Mouse (Mus musculus): ENCODE data around the gene Tmem239. TPM values are rescaled to one million over a fixed set of nuclear protein-coding genes. Genes with fewer than 3 reads are reported as not detected.
"Not testable (repeated sequence)": the region's sequence is repeated elsewhere in the genome, so short reads cannot be mapped to it uniquely, and the experiment has no call there.

Tmem239 gene
- polyA plus RNA-seq (2017; shearing (Covaris generic)): not detected

DNA sequence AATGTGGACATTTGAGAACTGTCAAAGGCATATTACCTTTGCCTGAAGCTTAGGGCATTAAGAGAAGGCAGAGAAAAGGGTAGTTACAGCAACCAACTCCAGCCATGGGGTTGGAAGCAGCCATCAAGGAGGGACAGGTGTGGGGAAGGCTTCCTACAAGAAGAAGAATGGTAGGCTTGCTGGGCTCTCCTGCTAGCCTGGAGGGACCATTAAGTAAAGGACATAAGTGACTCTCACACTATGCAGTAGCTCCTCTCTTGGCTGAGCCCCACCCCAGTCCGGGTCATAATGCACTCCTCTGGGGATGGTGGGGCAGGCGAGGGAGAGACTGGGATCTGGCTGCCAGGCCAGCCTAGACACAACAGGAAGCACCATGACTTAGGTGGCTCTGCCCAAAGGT is at the start of gene Tmem239:
Gene Tmem239 (plus strand): TSS at position 301 of the 400 bp plus-strand sequence.
- ATAC-seq: no peak

- no peak for ATAC-seq
These were observed 48.7 kb upstream of the Tmem239 start for GRCm38 (mm10) chr2:130357551-130357950.

DNA sequence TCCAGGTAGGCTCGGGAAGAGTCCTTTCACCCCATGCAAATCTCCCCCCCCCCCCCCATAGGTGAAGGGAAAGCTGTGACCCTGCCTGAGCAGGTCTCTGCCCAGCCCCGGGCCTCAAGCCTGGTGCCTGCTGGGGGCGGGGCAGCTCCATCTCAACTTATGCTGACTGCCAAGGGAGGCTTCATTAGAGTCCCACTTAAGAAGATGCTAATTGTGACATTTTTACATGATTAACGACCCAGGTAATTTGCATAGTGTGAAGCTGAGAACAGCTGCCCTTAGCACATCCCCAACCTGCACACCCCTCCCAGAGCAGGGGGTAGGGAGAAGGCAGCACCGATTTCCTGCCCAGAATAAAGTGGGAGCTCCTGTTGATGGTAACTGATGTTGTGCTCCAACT is 47.4 kb upstream of the Tmem239 start:
- no peak for ATAC-seq

DNA sequence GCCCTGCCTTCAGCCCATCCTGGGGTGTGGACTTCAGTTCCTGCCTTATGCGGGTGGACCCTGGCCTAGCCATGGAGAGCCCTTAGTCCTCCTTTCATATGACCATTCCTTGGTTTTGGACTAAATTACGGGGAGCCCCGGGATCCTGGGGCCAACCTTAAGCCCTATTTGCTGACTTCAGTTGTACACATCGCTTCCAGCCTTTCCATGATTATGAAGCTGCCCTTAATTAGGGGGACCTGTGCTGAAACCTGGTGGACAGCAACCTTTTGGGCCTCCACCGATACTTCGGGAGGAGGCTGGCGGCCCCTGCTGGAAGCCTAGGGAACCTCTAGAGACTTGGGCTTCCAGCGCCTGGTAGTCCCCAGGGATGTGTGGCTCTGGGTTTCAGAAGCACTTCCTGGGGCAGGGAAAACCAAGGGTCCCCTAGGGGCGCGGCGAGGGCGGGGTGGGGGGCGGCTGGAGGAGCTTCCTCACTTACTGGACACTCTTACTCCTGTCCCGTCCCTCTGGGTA is 43.7 kb upstream of the Tmem239 start:
- ATAC-seq: no peak

GRCm38 (mm10) chr2:130365211-130366094 is 40.8 kb upstream of the Tmem239 start:
- no peak for ATAC-seq

DNA sequence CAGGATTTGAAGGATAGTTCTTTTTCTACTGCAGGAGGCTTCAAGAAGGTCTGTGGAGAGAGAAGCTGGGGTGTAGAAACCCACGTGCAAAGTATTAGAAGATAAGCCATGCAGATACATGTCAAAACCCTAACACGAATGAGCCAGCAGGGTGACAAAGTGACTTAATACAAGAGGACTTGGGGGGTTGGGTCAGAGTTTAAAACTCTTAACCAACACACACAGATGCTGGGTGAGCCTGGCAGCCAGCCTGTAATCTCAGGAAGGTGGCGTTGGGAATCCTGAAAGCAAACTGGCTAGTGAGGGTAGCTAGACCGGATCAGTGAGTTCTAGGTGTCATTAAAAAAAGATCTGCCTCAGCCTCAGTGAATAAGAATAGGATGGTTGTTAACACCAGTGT is 38.9 kb upstream of the Tmem239 start:
- ATAC-seq: no peak

DNA sequence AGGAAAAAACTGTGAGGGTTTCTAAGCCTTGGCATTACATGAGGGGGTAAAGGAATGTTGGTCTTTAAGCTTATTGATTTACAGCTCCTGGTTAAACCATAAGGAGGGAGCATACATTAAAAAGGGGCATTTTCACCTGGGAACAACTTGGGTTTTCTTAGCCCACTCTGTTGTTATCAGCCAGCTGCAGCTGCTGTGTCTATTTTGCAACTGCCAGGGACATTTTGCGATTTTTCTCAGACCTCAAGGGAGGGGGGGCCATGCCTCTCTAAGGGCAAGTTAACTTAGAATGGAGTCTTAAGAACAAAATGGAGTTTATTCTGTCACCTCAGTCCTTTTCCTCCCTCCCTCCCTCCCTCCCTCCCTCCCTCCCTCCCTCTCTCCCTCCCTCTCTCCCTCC is 33.3 kb upstream of the Tmem239 start:
- not testable (repeated sequence) for ATAC-seq

GRCm38 (mm10) chr2:130374951-130375350 is 31.3 kb upstream of the Tmem239 start:
- ATAC-seq: no peak

DNA sequence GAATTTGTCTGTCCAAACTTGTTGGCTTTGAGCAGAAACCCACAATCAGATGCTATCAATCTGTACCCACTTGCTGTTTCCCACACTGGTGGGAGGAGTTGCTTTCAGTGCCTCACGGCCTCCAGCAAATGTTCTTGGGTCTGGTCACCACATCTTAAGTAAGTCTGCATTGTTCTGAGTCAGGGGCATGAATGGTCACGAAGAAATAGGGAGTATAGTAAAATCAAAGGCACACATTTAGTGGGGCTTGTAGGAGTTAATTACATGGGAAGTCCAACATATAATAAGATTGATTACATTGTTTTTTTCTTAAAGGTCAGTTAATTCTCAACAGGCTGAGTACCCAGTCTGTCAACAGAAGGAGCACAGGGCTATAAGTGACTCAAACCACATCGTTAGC is 23.1 kb upstream of the Tmem239 start:
- no peak for ATAC-seq

GRCm38 (mm10) chr2:130383895-130384294 is 22.4 kb upstream of the Tmem239 start:
- ATAC-seq: no peak

GRCm38 (mm10) chr2:130386212-130386611 is 20.1 kb upstream of the Tmem239 start:
- ATAC-seq: no peak

DNA sequence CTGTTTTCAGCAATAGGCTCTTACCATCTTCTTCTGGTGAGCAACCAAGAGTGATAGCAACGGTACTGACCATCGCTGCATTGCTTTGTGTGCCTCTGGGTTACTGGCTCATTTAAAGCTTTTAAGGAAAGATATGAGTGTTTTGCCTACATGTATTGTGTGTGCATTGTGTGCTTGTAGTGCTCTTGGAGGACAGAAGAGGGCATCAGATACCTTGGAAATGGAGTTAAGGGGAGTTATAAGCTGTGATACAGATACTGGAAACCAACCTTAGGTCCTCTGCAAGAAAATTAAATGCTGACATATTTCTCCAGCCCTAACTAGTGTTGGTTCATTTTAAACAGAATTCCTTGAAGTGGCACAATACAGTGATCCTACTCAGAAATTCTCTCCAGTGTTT is 17.5 kb upstream of the Tmem239 start:
- ATAC-seq: no peak

DNA sequence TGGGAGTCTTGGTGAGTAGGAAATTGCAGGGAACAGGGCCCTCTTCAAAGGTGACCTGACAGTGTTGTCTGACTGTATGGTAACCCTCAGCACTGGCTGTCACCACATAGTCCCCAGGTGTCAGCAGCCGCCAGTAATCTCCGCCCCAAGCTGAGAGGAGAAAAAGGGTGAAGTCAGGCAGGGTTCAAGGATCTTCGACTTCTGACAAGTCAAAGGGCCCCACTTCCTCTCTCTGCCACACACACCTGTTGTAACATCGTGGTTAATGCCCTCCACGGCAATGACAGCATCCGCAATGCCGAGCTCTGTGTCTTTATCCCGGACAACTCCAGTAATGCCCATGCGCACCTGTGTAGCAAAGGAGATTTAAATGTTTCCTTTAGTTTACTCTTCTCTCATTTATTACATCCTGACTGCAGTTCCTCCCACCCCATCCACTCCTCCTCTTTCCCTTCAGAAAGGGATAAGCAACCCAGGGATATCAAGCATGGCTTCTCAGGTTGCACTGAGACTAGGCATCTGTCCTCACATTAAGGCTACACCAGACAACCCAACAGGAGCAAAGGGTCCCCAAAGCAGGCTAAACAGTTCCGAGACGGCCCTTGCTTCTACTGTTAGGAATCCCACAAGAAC is 15.2 kb upstream of the Tmem239 start:
- no peak for ATAC-seq

- ATAC-seq: no peak
These were observed 13.4 kb upstream of the Tmem239 start for GRCm38 (mm10) chr2:130392836-130393235.

DNA sequence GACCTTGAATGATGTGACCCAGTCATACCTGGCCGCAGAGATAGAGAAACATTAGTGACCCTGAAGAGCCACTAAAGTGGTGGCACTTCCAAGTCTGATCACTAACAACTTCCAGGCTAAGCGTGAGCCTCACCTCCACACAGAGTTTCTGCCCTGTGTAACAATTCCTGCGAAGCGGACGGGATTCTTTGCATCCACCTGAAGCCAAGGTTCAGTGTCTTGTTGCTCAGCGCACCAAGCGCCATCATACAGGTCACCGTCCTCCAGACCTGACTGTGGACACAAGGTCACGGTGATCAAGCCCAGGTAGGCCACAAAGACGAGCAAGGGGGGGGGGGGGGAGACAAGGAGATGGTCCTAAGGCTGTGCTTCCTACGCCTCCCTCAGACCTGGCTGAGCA is 10.6 kb upstream of the Tmem239 start:
- no peak for ATAC-seq

DNA sequence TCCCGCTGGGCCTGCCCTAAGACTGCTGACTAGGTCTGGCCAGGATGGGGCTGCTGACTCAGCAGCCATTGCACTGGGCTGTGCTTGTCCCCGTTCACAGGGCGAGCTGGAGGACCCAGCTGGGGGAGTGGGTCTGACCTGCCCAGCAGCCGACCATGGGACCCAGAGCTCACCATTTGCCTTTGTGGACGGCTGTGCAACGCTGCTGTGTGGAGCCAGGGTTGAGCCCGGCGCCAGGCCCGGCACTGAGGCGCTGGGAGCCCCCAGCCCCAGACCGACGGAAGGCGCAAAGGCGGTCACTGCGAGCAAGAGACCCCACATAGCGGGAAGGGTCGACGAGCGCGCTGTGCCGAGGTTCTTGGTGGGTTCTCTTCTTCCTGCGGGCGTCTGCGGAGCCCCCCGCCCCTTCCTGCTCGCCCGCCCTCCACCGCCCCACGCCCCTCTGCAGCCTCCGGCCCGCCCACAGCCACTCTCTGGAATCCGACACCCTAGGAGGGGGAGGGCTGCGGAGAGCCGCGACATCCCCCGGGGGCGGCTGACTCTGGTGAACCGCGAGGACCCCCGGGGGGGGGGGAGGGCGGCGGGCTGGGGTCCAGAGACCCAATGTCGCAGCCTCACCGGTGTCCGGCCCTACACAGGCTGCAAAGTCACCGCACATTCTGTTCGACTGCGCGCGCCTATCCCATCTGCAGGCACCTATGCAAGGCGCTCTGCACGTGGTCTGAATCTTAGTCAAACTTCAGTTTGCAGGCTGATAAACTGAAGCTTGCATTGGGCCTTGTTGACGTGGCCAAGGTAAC is 8.9 kb upstream of the Tmem239 start, which contains the start of gene Cpxm1:
Gene Cpxm1 (minus strand): TSS at position 389 of the 800 bp plus-strand sequence.
- ATAC-seq: no peak

- no peak for ATAC-seq
These were observed 8.2 kb upstream of the Tmem239 start for GRCm38 (mm10) chr2:130398091-130398490.

GRCm38 (mm10) chr2:130400046-130400445 is 6.2 kb upstream of the Tmem239 start:
- no peak for ATAC-seq

- ATAC-seq: no peak
These were observed 4.4 kb upstream of the Tmem239 start for GRCm38 (mm10) chr2:130401891-130402290.

- ATAC-seq: no peak
These were observed 1.3 kb upstream of the Tmem239 start, which contains the start of the genes Gm28372 and 1700020A23Rik for GRCm38 (mm10) chr2:130404939-130405338. Gm28372 (plus strand) TSS chr2:130405239. 1700020A23Rik (plus strand) TSS chr2:130405259.

DNA sequence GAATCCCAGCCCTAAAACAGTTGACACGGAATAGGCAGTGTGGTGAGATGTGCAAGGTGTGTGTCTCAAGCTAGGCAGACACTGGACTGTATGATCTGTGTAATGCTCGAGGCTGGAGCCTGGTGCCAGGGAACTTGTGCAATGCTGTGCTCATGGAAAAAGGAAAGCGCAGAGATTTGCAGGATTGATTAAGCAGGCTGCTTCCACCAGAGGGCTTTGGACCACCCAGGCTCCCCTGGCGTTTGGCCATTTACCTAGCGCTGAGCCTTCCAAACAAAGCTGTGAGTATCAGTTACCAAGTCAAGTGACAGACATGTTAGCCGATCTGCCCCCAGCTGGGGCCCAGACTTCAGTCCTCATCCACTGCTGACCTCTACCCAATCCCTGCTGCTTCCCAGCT is 1.9 kb downstream of the Tmem239 start:
- ATAC-seq: no peak
